Mouse (Mus musculus) heart, embryonic 14.5 days (tissue): ENCODE measurements around the gene Tiam1. TPM values are rescaled to one million over a fixed set of nuclear protein-coding genes. Genes with fewer than 3 reads are reported as not detected.
"Not testable (repeated sequence)": the region's sequence is repeated elsewhere in the genome, so short reads cannot be mapped to it uniquely, and the experiment has no call there.

ENCODE experiments used
- ATAC-seq: fragments of 200-750 bp; cut with Nextera tagmentation; 2 replicates; pipeline ENCODE4 v1.8.0; 2017; ENCODE audit warnings: low read depth, moderate TSS enrichment; ENCODE audit not compliant: insufficient number of reproducible peaks, insufficient read depth, low FRiP score
- H3K27ac ChIP-seq, 2 experiments: fragments of 200-500 bp in 1 of 2; fragments of 300-500 bp in 1 of 2; sonication (generic) in 1 of 2; replicated peaks in 1 of 2; 2 replicates each; pipeline ENCODE4 v1.5.1; 2012 to 2014; ENCODE audit warnings: low read depth in 2 of 2, low read length in 2 of 2, control low read depth in 1 of 2, mild to moderate bottlenecking in 1 of 2, mixed read lengths in 1 of 2; ENCODE audit not compliant: control insufficient read depth in 1 of 2, insufficient read depth in 1 of 2
- H3K27me3 ChIP-seq: fragments of 300-500 bp; sonication (generic); 2 replicates; pipeline ENCODE4 v1.6.1; 2014; ENCODE audit warnings: mild to moderate bottlenecking, low read length, control low read depth; ENCODE audit not compliant: control insufficient read depth, insufficient read depth
- H3K36me3 ChIP-seq: fragments of 300-500 bp; sonication (generic); 2 replicates; pipeline ENCODE4 v1.6.1; 2014; ENCODE audit warnings: mild to moderate bottlenecking, control low read depth, low read length, mixed read lengths; ENCODE audit not compliant: control insufficient read depth, insufficient read depth
- H3K4me1 ChIP-seq, 2 experiments: fragments of 200-500 bp in 1 of 2; fragments of 300-500 bp in 1 of 2; sonication (generic) in 1 of 2; 2 replicates each; pipeline ENCODE4 v1.6.1; 2012 to 2014; ENCODE audit warnings: low read length in 2 of 2, control low read depth in 1 of 2, mixed read lengths in 1 of 2; ENCODE audit not compliant: control insufficient read depth in 2 of 2, insufficient read depth in 2 of 2
- H3K4me2 ChIP-seq: fragments of 300-500 bp; sonication (generic); 2 replicates; pipeline ENCODE4 v1.6.1; 2014; ENCODE audit warnings: mild to moderate bottlenecking, low read length
- H3K4me3 ChIP-seq, 2 experiments: fragments of 200-500 bp in 1 of 2; fragments of 300-500 bp in 1 of 2; sonication (generic) in 1 of 2; 2 replicates each; pipeline ENCODE4 v1.5.1; 2012 to 2014; ENCODE audit warnings: low read length in 2 of 2, mild to moderate bottlenecking in 2 of 2, control low read depth in 1 of 2, low read depth in 1 of 2, moderate library complexity in 1 of 2; ENCODE audit not compliant: control insufficient read depth in 1 of 2, insufficient read depth in 1 of 2
- H3K9ac ChIP-seq: fragments of 300-500 bp; sonication (generic); 2 replicates; pipeline ENCODE4 v1.6.1; 2014; ENCODE audit warnings: mild to moderate bottlenecking, low read length
- H3K9me3 ChIP-seq: fragments of 300-500 bp; sonication (generic); 2 replicates; pipeline ENCODE4 v1.6.1; 2016; ENCODE audit warnings: low read length, control low read depth; ENCODE audit not compliant: control insufficient read depth
- WGBS: fragments of 180-500 bp; shearing (Covaris S2); extraction: QIAGEN DNeasy Blood & Tissue Kit; methylation state at CpG from one replicate; pipeline ENCODE4 v1.1.7; 2014; 5-methylcytosine and 5-hydroxymethylcytosine counted together
- polyA plus RNA-seq: library from polyadenylated mRNA; unstranded; fragments of >200 nt; fragmentation: Nextera tagmentation; extraction: Ambion mirVana; gene quantifications from 2 replicates; pipeline ENCODE4 v1.2.1, GENCODE M21; 2014

Tiam1 gene
- polyA plus RNA-seq, 1 experiment from 2014 or later = 12.6 TPM

DNA sequence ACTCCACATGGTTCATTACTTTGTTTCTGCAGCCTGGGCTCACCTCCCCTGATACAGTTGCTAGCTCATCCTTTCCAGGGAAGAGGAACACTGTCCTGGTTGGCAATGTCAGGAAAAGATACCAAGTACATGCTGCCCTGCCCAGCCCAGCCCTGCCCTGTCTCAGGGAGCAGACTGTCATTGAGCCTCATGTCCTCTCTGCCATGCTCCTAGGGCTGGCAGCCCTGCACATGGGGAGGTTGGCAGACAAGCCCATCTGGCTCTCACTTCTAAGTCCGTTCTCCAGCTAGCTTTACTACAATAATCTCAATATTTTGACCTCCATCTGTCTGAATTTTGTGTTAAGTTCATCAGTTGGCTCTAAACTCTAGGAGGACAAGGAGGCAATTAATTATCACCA, 62.4 kb downstream of the Tiam1 start:
- Histone ChIP-seq H3K27ac (no peak overlapping the region), H3K4me2 (no peak overlapping the region), H3K4me1 (no peaks in the 10 kb centered on the region), H3K36me3 (no peaks in the 10 kb centered on the region), H3K9ac (no peak overlapping the region), H3K4me3 (no peak overlapping the region), H3K27me3 (no peaks in the 10 kb centered on the region), H3K9me3 (no peaks in the 10 kb centered on the region)
- 90% methylated on average over 1 of the region's 1 CpGs for whole genome bisulfite sequencing
- no peak for ATAC-seq

DNA sequence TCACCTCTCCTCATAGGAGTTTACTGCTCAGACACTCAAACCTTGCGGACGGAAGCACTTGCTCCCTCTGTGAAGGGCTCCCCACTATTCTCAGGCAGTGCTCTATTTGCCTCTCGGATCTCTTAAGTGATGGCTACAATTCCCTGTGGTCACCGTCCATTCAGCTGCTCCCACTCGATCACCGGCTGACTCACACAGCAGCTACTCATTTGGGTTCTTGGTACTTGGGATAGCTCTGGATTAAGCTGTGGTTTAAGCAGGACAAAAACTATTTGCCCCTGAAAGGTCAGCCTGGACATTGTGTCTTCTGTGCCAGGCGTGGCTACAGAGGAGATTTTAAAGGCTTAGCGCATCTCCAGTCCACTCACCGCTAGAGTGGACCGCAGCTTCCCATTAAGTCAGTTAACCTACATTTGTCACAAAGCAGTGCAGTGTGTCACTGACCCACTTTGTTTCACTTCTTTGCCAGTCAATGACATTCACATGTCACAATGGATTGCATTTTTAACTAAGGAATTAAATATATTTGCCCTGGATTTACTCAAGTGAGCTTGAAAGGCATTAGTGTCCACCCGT, 64.7 kb downstream of the Tiam1 start:
- WGBS = 80% methylated on average over 11 of the region's 11 CpGs
- no peak overlapping the region for H3K27ac ChIP-seq
- no peak overlapping the region for H3K4me2 ChIP-seq
- H3K9me3 ChIP-seq = no peaks in the 10 kb centered on the region
- H3K9ac ChIP-seq = no peak overlapping the region
- H3K36me3 ChIP-seq = no peaks in the 10 kb centered on the region
- ATAC-seq = no peak
- no peaks in the 10 kb centered on the region for H3K4me1 ChIP-seq
- no peak overlapping the region for H3K4me3 ChIP-seq
- no peaks in the 10 kb centered on the region for H3K27me3 ChIP-seq

DNA sequence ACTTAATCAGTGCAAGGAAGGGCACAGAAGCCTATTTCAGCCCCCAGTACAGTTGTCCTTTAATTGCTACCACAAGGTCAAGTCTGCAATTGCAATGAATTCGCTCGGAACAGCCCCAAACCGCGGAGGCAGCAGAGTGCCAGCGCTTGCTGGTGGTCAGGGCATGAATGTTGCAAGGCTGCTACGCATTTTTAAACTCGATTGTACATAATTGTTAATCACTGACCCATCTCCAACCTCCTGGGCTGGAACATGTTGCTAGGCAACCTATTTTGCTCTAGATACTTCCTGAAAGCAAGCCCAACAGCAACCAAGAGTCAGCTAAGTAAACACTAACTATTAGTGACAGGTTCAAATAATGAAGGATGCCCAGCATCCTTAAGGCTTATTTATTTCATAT, 70.1 kb downstream of the Tiam1 start:
- 72% methylated on average over 7 of the region's 7 CpGs for WGBS
- H3K4me2 ChIP-seq = no peak overlapping the region; the same call in 1 of the 2 replicates

DNA sequence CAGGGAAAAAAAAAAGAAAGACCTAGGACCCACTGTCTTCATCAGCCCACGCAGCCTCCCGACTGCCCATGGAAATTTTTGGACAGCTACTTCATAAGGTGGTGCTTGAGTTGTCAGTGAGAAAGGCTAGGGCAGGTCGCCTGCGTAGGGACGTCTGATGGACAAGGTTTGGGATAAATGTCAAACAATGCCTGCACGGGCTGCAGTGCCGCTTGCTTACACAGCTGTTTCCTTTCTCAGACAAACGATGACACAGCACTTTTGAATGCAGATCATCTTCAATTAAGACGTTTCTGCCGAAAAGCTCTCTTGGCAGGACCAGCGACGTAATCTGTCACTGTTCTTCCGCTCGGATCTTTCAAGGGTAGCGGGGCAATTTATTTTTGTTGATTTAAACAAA, 70.9 kb downstream of the Tiam1 start:
- H3K27me3 ChIP-seq = no peaks in the 10 kb centered on the region
- no peak for ATAC-seq
- no peaks in the 10 kb centered on the region for H3K9me3 ChIP-seq
- H3K9ac ChIP-seq = no peak overlapping the region
- 29% methylated on average over 15 of the region's 15 CpGs for WGBS
- H3K4me1 ChIP-seq = peaks cover 17 to 18% of the 10 kb centered on the region in 2 experiments
- peak overlapping the region in 1 of 2 experiments; percentile 4; a peak in 1 of 4 replicates for H3K4me3 ChIP-seq
- peak overlapping the region; percentile 51 for H3K4me2 ChIP-seq
- H3K36me3 ChIP-seq = no peaks in the 10 kb centered on the region
- H3K27ac ChIP-seq = peak overlapping the region in 1 of 2 experiments; percentile 6; a peak in 1 of 4 replicates

More for the DNA sequence above, 70.1 kb downstream of the Tiam1 start:
- Histone ChIP-seq H3K9me3 (no peaks in the 10 kb centered on the region), H3K4me1 (peaks cover 17 to 18% of the 10 kb centered on the region in 2 experiments), H3K27me3 (no peaks in the 10 kb centered on the region), H3K27ac (peak overlapping the region in 1 of 2 experiments; percentile 6; a peak in 1 of 4 replicates), H3K4me3 (no peak overlapping the region), H3K9ac (no peak overlapping the region), H3K36me3 (no peaks in the 10 kb centered on the region)
- no peak for ATAC-seq

DNA sequence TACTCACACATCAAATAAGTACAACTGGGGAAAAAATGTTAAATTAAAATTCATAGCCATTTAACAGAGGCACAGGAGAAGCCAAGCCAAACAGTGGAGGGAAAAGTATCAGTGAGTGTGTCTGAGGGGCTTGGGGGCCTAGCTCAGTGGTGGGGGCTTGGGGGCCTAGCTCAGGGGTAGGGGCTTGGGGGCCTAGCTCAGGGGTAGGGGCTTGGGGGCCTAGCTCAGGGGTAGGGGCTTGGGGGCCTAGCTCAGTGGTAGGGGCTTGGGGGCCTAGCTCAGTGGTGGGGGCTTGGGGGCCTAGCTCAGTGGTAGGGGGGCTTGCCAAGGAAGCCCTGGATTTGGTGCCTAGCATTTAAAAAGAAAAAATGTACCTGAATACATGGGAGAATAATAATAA, 72.4 kb downstream of the Tiam1 start:
- not testable (repeated sequence) for H3K36me3 ChIP-seq, H3K4me3 ChIP-seq, H3K4me2 ChIP-seq, H3K9me3 ChIP-seq, H3K27ac ChIP-seq, H3K27me3 ChIP-seq, H3K9ac ChIP-seq
- peak; percentile 62; the same call in 1 of the 2 replicates for ATAC-seq
- peaks cover 17 to 18% of the 10 kb centered on the region in 2 experiments for H3K4me1 ChIP-seq

DNA sequence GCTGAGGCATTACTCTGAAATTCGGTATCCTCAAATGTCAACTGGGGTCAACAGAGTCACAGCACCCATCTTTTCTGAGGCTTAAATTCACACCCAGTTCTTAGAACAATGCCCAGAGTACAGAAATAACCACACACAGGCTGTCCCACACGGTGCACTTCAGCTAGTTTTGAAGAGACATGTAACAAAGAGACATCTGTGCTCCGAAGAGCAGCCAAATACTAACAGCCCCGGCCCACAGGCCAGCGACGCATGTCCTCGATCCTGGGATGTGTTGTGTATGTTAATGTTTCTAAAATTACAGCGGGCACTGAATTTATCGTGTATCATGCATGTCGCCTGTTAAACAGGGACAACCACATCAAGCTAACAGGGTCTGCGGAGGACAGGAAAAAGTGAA, 73.5 kb downstream of the Tiam1 start:
- no peak overlapping the region for H3K9ac ChIP-seq
- H3K4me3 ChIP-seq = no peak overlapping the region
- peaks cover 17 to 18% of the 10 kb centered on the region in 2 experiments for H3K4me1 ChIP-seq
- H3K27me3 ChIP-seq = no peaks in the 10 kb centered on the region
- no peak overlapping the region for H3K27ac ChIP-seq
- no peak overlapping the region for H3K4me2 ChIP-seq
- no peak for ATAC-seq
- no peaks in the 10 kb centered on the region for H3K9me3 ChIP-seq
- WGBS = 88% methylated on average over 11 of the region's 11 CpGs
- no peaks in the 10 kb centered on the region for H3K36me3 ChIP-seq

DNA sequence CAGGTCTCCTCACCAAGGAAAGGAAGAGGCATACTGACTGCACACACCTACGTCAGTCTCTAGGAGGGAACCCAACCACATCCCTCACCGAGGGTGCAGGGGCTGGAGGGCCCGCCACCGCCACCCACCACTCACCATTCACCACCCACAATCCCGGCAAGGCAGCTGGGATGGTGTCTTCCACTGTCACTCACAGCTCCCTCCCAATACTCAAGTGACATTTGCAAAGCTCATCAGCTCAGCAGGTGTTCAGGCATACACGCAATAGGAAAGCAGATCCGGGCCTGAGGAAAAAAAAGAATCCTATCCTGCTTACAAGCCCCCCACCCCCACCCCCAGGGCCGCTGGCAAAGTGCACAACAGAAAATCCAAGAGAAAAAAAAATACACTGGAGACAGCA, 74.4 kb downstream of the Tiam1 start:
- no peak for ATAC-seq
- no peaks in the 10 kb centered on the region for H3K36me3 ChIP-seq
- WGBS = 69% methylated on average over 8 of the region's 8 CpGs
- H3K4me1 ChIP-seq = peaks cover 17 to 18% of the 10 kb centered on the region in 2 experiments
- H3K9me3 ChIP-seq = no peaks in the 10 kb centered on the region
- H3K27me3 ChIP-seq = no peaks in the 10 kb centered on the region
- H3K4me3 ChIP-seq = no peak overlapping the region
- no peak overlapping the region for H3K27ac ChIP-seq
- no peak overlapping the region for H3K9ac ChIP-seq
- no peak overlapping the region for H3K4me2 ChIP-seq

DNA sequence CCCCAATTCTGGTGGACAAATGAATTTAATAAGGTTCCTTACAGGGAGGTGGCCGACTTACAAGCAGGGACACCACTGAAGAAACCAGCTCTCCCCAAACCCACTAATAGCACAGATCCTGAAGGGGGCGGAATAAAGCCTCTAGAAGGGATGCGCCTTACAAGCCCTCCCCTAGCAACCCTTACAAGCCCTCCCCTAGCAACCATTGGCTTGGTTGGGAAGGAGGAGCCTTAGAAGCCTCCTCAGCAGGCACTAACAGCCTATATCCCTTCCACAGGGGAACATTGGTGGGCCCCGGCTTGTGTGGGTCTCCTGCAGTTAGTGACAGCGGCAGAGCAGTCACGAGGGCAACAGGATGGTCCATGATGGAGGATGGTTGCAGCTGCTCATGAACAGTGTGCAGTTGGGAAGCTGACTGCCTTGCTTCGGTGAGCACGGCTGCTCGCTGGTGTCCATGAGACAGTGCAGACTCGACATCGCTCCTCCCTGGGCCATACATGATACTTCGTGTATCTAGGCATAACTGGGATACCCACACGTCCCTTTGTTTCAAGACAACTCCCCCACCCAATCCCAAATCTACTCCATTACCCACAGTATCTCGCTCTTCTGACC, 90.6 kb downstream of the Tiam1 start:
- Histone ChIP-seq H3K4me2 (no peak overlapping the region), H3K9me3 (no peaks in the 10 kb centered on the region), H3K9ac (no peak overlapping the region), H3K27me3 (no peaks in the 10 kb centered on the region), H3K27ac (no peak overlapping the region), H3K4me1 (peaks cover 3 to 6% of the 10 kb centered on the region in 2 experiments; a peak in 2 of 4 replicates), H3K36me3 (no peaks in the 10 kb centered on the region), H3K4me3 (no peak overlapping the region)
- ATAC-seq = no peak
- 75% methylated on average over 14 of the region's 14 CpGs for WGBS
